Mouse (Mus musculus) C2C12 (cell line): ENCODE measurements around the gene Ercc6l.

Source experiments
- CEBPB ChIP-seq: IDR thresholded peaks from one replicate; pipeline ENCODE4 v1.6.1; 2011; ENCODE audit warnings: low read depth, mild to moderate bottlenecking, control low read depth, moderate library complexity
- CTCF ChIP-seq: IDR thresholded peaks from one replicate; pipeline ENCODE4 v1.5.1; 2011; ENCODE audit not compliant: control insufficient read depth, insufficient read depth, insufficient read length
- FOSL1 ChIP-seq: IDR thresholded peaks from one replicate; pipeline ENCODE4 v1.8.0; 2011; ENCODE audit warnings: mild to moderate bottlenecking, low read length; ENCODE audit not compliant: poor library complexity, insufficient read depth, severe bottlenecking
- MAX ChIP-seq: IDR thresholded peaks from one replicate; pipeline ENCODE4 v1.6.1; 2011; ENCODE audit warnings: mild to moderate bottlenecking, control low read depth
- USF1 ChIP-seq: IDR thresholded peaks from one replicate; pipeline ENCODE4 v1.6.1; 2011; ENCODE audit warnings: low read depth, mild to moderate bottlenecking, control low read depth, moderate library complexity

- TF ChIP-seq MAX, result no peak
- TF ChIP-seq USF1, result no peak
- no peak for TF ChIP-seq CTCF
- TF ChIP-seq FOSL1, result no peak
- no peak for TF ChIP-seq CEBPB
Observed at GRCm38 (mm10) chrX:102163529-102163928, 6.6 kb upstream of the Ercc6l start.
